Mouse (Mus musculus) stomach, postnatal 0 days (tissue): ENCODE measurements around the gene Fnbp4.

Experiments
- CTCF ChIP-seq: IDR thresholded peaks from 2 replicates; pipeline ENCODE4 v1.5.1; 2016; ENCODE audit warnings: antibody characterized with exemption, low read depth, mild to moderate bottlenecking, moderate library complexity
- EP300 ChIP-seq: optimal IDR thresholded peaks from 2 replicates; pipeline ENCODE3; 2016; ENCODE audit warnings: antibody characterized with exemption

DNA sequence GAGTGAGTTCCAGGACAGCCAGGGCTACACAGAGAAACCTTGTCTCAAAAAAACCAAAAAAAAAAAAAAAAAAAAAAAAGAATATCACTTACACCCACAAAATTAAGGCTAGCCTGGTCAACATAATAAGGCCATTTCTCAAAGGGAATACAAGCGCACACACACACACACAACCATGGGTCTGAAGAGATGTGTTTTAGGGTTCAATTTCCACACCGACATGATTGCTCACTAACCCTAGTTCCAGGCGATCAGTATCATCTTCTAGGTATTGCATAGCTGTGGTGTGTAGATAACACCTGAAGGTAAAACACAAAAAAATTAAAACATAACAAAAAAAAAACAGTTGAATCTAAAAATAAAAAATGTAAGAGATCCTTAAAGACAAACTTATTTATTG, 18.4 kb upstream of the Fnbp4 start:
- no peak for TF ChIP-seq EP300
- no peak for TF ChIP-seq CTCF
